Mouse (Mus musculus) brain, embryonic 14.5 days (tissue): ENCODE measurements at regions not wholly inside any gene's neighbourhood (a gene's known extent, or its start where the extent isn't known, plus 50 kb on each side); places are given as distances from the start of the nearest gene placed in this dataset.

Experiments used
- CTCF ChIP-seq: fragments of 200-500 bp; IDR thresholded peaks from 2 replicates; pipeline ENCODE4 v1.5.1; 2012; ENCODE audit warnings: inconsistent platforms, mild to moderate bottlenecking, moderate library complexity, borderline replicate concordance; ENCODE audit not compliant: insufficient read depth, insufficient read length; ENCODE audit errors: extremely low read depth
- POLR2A ChIP-seq: fragments of 200-500 bp; IDR thresholded peaks from 2 replicates; pipeline ENCODE4 v1.6.1; 2012; ENCODE audit warnings: mild to moderate bottlenecking, inconsistent platforms, borderline replicate concordance; ENCODE audit not compliant: poor library complexity, insufficient read depth, insufficient read length, severe bottlenecking; ENCODE audit errors: extremely low read depth

DNA sequence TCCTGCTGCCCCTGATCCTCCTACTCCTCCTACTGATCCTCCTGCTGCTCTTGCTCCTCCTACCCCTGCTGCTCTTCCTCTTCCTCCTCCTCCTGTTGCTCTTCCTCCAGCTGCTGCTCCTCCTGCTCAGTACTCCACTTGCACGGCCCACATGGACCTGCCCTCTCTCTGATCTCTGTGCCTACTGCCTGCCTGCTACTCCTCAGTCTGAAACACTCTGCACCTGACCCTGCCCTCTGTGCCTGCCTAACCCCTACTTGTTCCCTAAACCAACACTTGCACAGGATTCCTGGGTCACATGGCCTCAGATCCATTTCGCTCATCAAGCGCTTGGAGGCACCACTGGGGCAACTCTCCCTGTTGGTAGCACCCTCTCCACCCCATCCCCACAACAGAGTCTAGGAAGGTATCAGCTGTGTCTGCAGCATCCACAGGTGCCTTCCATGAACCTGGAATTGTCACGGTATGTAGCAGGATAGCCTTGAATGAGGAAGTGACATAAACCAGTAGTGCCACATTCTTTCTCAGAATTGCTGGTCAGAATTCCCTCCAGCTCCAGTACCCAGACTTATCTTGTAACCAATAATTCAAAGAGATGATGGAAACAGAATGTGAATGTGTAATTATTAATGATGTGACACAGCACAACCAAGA is 430.2 kb downstream of the Atp23 start:
- no peak for TF ChIP-seq POLR2A
- no peak for TF ChIP-seq CTCF
